Mouse (Mus musculus): Measurements from ENCODE around the gene Hebp2.
"Not testable (repeated sequence)": the region's sequence is repeated elsewhere in the genome, so short reads cannot be mapped to it uniquely, and the experiment has no call there.

The Hebp2 gene

GRCm38 (mm10) chr10:18545813-18546235 is at the start of gene Hebp2:
Hebp2 (minus strand) TSS chr10:18546076.
- no peak for DNase-seq (ENCODE audit: low spot score)

DNA sequence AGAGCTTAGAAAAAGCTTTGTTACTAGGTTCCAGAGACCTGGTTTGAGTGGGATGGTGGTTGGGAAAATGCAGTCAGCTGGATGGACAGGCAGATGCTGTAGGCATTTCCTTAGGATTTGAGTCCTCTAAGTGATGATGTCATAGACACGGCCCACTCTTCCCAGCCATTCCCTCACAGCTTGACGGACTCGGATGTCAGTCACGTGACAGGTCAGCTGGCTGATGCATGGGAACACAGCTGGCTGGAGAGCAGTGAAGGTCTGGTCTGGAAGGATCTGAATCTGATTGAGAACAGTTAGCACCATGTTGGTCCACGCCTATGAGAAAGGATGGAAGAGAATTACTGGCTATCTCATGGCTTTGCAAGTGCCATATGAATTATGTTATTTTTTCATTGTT is 43.6 kb upstream of the Hebp2 start:
- no peak for DNase-seq (ENCODE audit: low spot score)

GRCm38 (mm10) chr10:18584188-18584587 is 38.3 kb upstream of the Hebp2 start:
- DNase-seq (ENCODE audit: low spot score) = no peak

DNA sequence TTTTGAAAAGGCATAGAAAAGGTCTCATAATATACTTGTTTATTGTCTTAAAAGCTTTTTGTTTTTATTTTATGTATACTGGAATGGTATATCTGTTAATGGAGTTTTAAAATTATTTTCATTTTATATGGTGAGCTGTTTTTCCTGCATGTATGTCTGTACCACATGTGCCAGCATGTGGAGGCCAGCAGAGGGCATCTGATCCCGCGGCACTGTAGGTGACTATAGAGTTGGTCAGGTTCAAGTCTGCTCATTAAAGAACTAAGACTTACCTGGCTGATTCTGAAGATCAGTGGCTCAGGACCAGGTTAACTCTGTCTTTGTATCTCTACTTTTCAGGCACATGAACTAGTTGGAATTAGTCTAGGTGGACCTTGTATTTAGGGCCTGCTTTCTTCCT is 26.7 kb upstream of the Hebp2 start:
- DNase-seq (ENCODE audit: low spot score) = no peak

- DNase-seq (ENCODE audit: low spot score) = no peak
These were observed 17.1 kb upstream of the Hebp2 start for GRCm38 (mm10) chr10:18562940-18563339.

GRCm38 (mm10) chr10:18561445-18561844 is 15.6 kb upstream of the Hebp2 start:
- no peak for DNase-seq (ENCODE audit: low spot score)

GRCm38 (mm10) chr10:18559076-18559475 is 13.2 kb upstream of the Hebp2 start:
- DNase-seq (ENCODE audit: low spot score) = not testable (repeated sequence)

- DNase-seq (ENCODE audit: low spot score) = no peak
These were observed 3.7 kb upstream of the Hebp2 start for GRCm38 (mm10) chr10:18549321-18550216.

- DNase-seq (ENCODE audit: low spot score) = no peak
These were observed 1.5 kb upstream of the Hebp2 start for GRCm38 (mm10) chr10:18547381-18547780.

DNA sequence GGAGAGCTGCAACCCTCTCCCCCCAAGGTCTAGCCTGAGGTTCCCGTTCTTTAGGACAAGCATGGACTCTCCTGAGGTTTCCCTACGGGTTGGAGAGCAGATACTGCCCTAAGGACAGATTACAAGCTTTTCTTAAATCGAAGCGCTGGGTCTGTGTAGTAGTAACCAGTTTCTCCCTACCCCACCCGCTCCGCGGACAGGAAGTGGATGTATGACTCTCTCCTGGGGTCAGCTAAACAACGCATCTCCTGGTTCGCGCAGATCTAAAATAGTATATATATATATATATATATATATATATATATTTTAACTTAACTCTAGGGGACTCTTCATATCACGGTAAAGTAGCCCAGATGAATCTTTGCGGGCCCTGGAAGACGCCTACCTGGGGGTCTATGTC is 567 bp downstream of the Hebp2 start:
- no peak for DNase-seq (ENCODE audit: low spot score)

GRCm38 (mm10) chr10:18536889-18537288 is 9.0 kb downstream of the Hebp2 start:
- no peak for DNase-seq (ENCODE audit: low spot score)

GRCm38 (mm10) chr10:18532293-18532692 is 13.6 kb downstream of the Hebp2 start:
- no peak for DNase-seq (ENCODE audit: low spot score)

- DNase-seq (ENCODE audit: low spot score) = no peak
These were observed 15.7 kb downstream of the Hebp2 start for GRCm38 (mm10) chr10:18530161-18530560.

DNA sequence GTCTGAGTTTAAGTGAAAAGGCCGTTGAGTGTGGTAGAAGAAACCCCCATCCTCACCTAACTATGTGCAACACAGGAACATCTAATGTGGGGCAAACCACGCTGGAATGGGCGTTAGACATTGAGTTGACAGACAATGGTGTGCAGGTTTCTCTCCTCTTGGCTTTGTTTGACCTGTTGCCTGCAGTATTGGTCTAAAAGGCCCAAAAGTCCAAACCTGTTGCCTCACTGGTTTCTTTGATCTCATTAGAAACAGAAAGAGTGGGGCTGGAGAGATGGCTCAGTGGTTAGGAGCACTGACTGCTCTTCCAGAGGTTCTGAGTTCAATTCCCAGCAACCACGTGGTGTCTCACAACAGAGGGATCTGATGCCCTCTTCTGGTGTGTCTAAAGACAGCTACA is 16.7 kb downstream of the Hebp2 start:
- DNase-seq (ENCODE audit: low spot score) = no peak

GRCm38 (mm10) chr10:18528475-18528874 is 17.4 kb downstream of the Hebp2 start:
- DNase-seq (ENCODE audit: low spot score) = no peak

- DNase-seq (ENCODE audit: low spot score) = no peak
These were observed 18.1 kb downstream of the Hebp2 start for GRCm38 (mm10) chr10:18527766-18528165.

DNA sequence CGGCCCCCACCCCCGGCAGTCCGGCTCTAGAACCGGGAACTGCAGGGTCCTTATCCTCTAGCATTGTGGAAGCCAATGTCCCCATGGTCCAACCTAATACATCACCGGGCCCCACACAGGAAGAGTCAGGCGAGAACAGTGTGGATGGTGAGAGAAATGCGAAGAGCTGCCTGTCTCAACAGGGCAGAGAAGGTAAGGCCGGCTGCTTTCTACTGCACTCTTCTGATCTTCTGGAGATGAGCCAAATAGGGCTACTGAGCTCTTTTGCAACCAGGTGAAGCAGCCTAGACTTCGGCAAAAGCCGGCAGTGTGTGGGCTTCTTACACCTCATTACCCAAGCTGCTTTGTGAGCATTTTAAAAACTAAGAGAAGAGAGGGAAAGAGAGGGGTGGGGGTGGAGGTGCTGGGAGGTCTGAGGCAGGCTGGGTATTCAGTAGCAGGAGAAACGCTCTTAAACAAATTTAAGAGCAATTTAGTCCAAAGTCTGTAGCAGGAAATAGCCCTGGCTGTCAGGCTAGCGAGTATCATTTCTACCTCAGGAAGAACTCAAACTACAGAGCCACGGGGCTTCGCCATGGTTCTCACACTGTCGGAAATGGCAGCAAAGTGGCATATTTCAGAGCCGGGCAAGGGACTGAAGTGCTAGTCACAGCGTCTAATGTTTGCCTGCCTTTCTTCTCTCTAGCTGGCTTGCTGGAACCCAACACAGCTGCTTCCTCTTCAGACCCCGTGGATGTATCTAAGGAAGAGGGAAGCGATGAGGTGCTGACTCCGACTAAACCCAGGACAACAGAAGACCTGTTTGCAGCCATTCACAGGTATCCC is 18.8 kb downstream of the Hebp2 start:
- no peak for DNase-seq (ENCODE audit: low spot score)

DNA sequence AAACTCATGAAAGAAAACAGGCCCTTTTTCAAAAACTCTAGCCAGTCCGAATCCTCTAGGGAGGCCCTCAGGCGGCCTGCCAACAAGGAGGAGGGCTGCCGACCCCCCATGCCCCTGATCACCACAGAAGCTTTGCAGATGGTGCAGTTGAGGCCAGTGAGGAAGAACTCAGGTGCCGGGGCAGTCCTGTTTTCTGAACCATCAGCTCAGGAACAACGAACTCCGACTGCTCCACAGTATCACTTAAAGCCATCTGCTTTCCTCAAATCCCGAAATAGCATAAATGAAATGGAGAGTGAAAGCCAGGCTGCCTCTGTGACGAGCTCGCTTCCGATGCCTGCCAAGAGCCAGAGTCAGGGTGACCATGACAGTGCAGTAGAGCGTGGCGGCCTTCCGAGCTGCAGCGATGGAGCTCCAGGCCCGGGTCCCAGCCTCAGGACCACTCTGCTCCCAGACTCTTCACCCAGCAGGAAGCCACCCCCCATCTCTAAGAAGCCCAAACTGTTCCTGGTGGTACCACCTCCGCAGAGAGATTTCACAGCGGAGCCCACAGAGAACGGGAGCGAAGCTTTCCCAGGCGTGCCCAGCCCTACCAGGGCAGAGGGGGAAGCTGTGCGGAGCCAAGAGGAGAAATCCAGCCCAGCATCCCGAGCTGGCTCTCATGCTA is 19.6 kb downstream of the Hebp2 start:
- DNase-seq (ENCODE audit: low spot score) = no peak

- no peak for DNase-seq (ENCODE audit: low spot score)
These were observed 20.1 kb downstream of the Hebp2 start for GRCm38 (mm10) chr10:18525726-18526125.

DNA sequence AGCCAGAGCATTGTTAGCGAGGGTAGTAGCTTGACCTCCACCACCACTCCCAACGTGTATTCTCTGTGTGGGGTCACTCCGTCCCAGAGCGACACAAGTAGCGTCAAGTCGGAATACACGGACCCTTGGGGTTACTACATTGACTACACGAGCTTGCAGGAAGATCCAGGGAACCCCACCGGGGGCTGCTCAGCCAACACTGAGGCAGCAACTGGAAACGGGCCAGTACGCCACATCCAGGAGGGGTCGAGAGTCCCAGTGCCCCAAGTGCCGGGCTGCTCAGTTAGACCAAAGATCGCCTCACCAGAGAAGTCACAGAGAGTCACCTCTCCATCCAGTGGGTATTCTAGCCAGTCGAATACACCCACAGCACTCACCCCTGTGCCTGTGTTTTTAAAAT is 20.6 kb downstream of the Hebp2 start:
- DNase-seq (ENCODE audit: low spot score) = no peak

GRCm38 (mm10) chr10:18522556-18522955 is 23.3 kb downstream of the Hebp2 start:
- no peak for DNase-seq (ENCODE audit: low spot score)

- no peak for DNase-seq (ENCODE audit: low spot score)
These were observed 34.4 kb downstream of the Hebp2 start for GRCm38 (mm10) chr10:18511496-18511895.

- no peak for DNase-seq (ENCODE audit: low spot score)
These were observed 35.2 kb downstream of the Hebp2 start for GRCm38 (mm10) chr10:18510663-18511062.
